Mouse (Mus musculus) MEL (cell line): ENCODE measurements at regions not wholly inside any gene's neighbourhood (a gene's known extent, or its start where the extent isn't known, plus 50 kb on each side); places are given as distances from the start of the nearest gene placed in this dataset.

Experiments used
- DNase-seq: peaks from one replicate; pipeline ENCODE4 v3.0.0; 2011; ENCODE audit warnings: low read depth, low spot score
- H3K27ac ChIP-seq: 2 replicates; pipeline ENCODE4 v1.5.1; 2012; ENCODE audit warnings: low read depth, mild to moderate bottlenecking, control low read depth, low read length, moderate library complexity; ENCODE audit not compliant: control insufficient read depth
- H3K27me3 ChIP-seq, 2 experiments: fragments of 150-350 bp in 1 of 2; sonication (generic) in 1 of 2; 2 replicates each; pipeline ENCODE4 v1.6.1; 2012; ENCODE audit warnings: low read length in 2 of 2, mild to moderate bottlenecking in 2 of 2, improper control_type of control experiment in 1 of 2, moderate library complexity in 1 of 2; ENCODE audit not compliant: insufficient read depth in 2 of 2, control insufficient read depth in 1 of 2
- H3K36me3 ChIP-seq, 2 experiments: 2 replicates each; pipeline ENCODE4 v1.6.1; 2012 to 2014; ENCODE audit warnings: low read length in 2 of 2, improper control_type of control experiment in 1 of 2, inconsistent platforms in 1 of 2, mild to moderate bottlenecking in 1 of 2; ENCODE audit not compliant: insufficient read depth in 2 of 2, control insufficient read depth in 1 of 2
- H3K4me1 ChIP-seq, 2 experiments: fragments of 150-350 bp in 1 of 2; sonication (generic) in 1 of 2; 2 replicates each; pipeline ENCODE4 v1.6.1; 2012; ENCODE audit warnings: low read length in 2 of 2, improper control_type of control experiment in 1 of 2, mild to moderate bottlenecking in 1 of 2; ENCODE audit not compliant: insufficient read depth in 2 of 2, control insufficient read depth in 1 of 2
- H3K4me3 ChIP-seq, 2 experiments: fragments of 150-350 bp in 1 of 2; sonication (generic) in 1 of 2; 2 replicates each; pipeline ENCODE4 v1.5.1; 2012; ENCODE audit warnings: low read depth in 2 of 2, low read length in 2 of 2, mild to moderate bottlenecking in 2 of 2, moderate library complexity in 2 of 2, control low read depth in 1 of 2, improper control_type of control experiment in 1 of 2; ENCODE audit not compliant: control insufficient read depth in 1 of 2, insufficient read depth in 1 of 2
- H3K79me2 ChIP-seq: 2 replicates; pipeline ENCODE4 v1.6.1; 2012; ENCODE audit warnings: mild to moderate bottlenecking, low read length, moderate library complexity; ENCODE audit not compliant: control insufficient read depth, poor library complexity, insufficient read depth
- H3K9ac ChIP-seq: 2 replicates; pipeline ENCODE4 v1.6.1; 2012; ENCODE audit warnings: low read depth, mild to moderate bottlenecking, control low read depth, low read length, moderate library complexity; ENCODE audit not compliant: control insufficient read depth, poor library complexity, severe bottlenecking
- H3K9me3 ChIP-seq: fragments of 150-350 bp; sonication (generic); replicated peaks from 2 replicates; pipeline ENCODE4 v1.6.1; 2012; ENCODE audit warnings: mild to moderate bottlenecking, low read length, improper control_type of control experiment, moderate library complexity; ENCODE audit not compliant: insufficient read depth
- CHD1 ChIP-seq: IDR thresholded peaks from 2 replicates; pipeline ENCODE4 v1.6.1; 2012; ENCODE audit warnings: low read depth, mild to moderate bottlenecking, inconsistent platforms, low read length, improper control_type of control experiment
- ELF1 ChIP-seq: IDR thresholded peaks from 2 replicates; pipeline ENCODE4 v1.6.1; 2014; ENCODE audit warnings: low read depth, mild to moderate bottlenecking, inconsistent platforms, low read length, improper control_type of control experiment, moderate library complexity
- EP300 ChIP-seq, 2 experiments: IDR thresholded peaks; 2 replicates each; pipeline ENCODE4 v1.6.1; 2011; ENCODE audit warnings: improper control_type of control experiment in 2 of 2, low read length in 2 of 2, low read depth in 1 of 2, mild to moderate bottlenecking in 1 of 2
- GABPA ChIP-seq: IDR thresholded peaks from 2 replicates; pipeline ENCODE4 v1.6.1; 2012; ENCODE audit warnings: low read depth, mild to moderate bottlenecking, inconsistent platforms, low read length, improper control_type of control experiment, moderate library complexity
- HCFC1 ChIP-seq: IDR thresholded peaks from 2 replicates; pipeline ENCODE4 v1.6.1; 2012; ENCODE audit warnings: low read depth, mild to moderate bottlenecking, inconsistent platforms, low read length, improper control_type of control experiment, moderate library complexity
- JUND ChIP-seq: IDR thresholded peaks from 2 replicates; pipeline ENCODE4 v1.6.1; 2011; ENCODE audit warnings: low read depth, mild to moderate bottlenecking, improper control_type of control experiment, low read length
- KAT2A ChIP-seq: conservative IDR thresholded peaks from 2 replicates; pipeline ENCODE4 v1.6.1; 2012; ENCODE audit warnings: low read depth, low read length, improper control_type of control experiment, inconsistent platforms
- MAX ChIP-seq: IDR thresholded peaks from 2 replicates; pipeline ENCODE4 v1.6.1; 2011; ENCODE audit warnings: low read length, improper control_type of control experiment
- MEF2A ChIP-seq: IDR thresholded peaks from 2 replicates; pipeline ENCODE4 v1.6.1; 2014; ENCODE audit warnings: low read depth, mild to moderate bottlenecking, inconsistent platforms, low read length, improper control_type of control experiment; ENCODE audit not compliant: poor library complexity, insufficient replicate concordance, severe bottlenecking; ENCODE audit errors: extremely low read depth
- MYC ChIP-seq: IDR thresholded peaks from 2 replicates; pipeline ENCODE4 v1.6.1; 2011; ENCODE audit warnings: low read depth, mild to moderate bottlenecking, low read length, improper control_type of control experiment, moderate library complexity
- NELFE ChIP-seq: IDR thresholded peaks from 2 replicates; pipeline ENCODE4 v1.6.1; 2011; ENCODE audit warnings: low read depth, low read length, improper control_type of control experiment
- NRF1 ChIP-seq: IDR thresholded peaks from 2 replicates; pipeline ENCODE4 v1.6.1; 2014; ENCODE audit warnings: low read depth, mild to moderate bottlenecking, inconsistent platforms, low read length, improper control_type of control experiment, moderate library complexity; ENCODE audit not compliant: poor library complexity, insufficient read depth, severe bottlenecking
- POLR2A ChIP-seq, 2 experiments: IDR thresholded peaks; 2 replicates each; pipeline ENCODE4 v1.6.1; 2011 to 2012; ENCODE audit warnings: low read length in 2 of 2, mild to moderate bottlenecking in 2 of 2, control low read depth in 1 of 2, improper control_type of control experiment in 1 of 2, low read depth in 1 of 2, moderate library complexity in 1 of 2; ENCODE audit not compliant: control insufficient read depth in 1 of 2, insufficient read depth in 1 of 2, poor library complexity in 1 of 2
- POLR2AphosphoS5 ChIP-seq: IDR thresholded peaks from 2 replicates; pipeline ENCODE4 v1.6.1; 2012; ENCODE audit warnings: low read depth, borderline replicate concordance, mild to moderate bottlenecking, inconsistent platforms, low read length, moderate library complexity, mixed read lengths
- SIN3A ChIP-seq: IDR thresholded peaks from 2 replicates; pipeline ENCODE4 v1.6.1; 2012; ENCODE audit warnings: low read length, improper control_type of control experiment, inconsistent platforms
- SMC3 ChIP-seq: IDR thresholded peaks from 2 replicates; pipeline ENCODE4 v1.6.1; 2011; ENCODE audit warnings: low read depth, low read length, improper control_type of control experiment
- TAL1 ChIP-seq: IDR thresholded peaks from 2 replicates; pipeline ENCODE4 v1.6.1; 2012; ENCODE audit warnings: mild to moderate bottlenecking, inconsistent platforms, low read length, moderate library complexity, mixed read lengths
- TBP ChIP-seq: IDR thresholded peaks from 2 replicates; pipeline ENCODE4 v1.8.0; 2011; ENCODE audit warnings: low read depth, low read length, improper control_type of control experiment
- USF1 ChIP-seq: IDR thresholded peaks from 2 replicates; pipeline ENCODE4 v1.6.1; 2014; ENCODE audit warnings: low read depth, mild to moderate bottlenecking, inconsistent platforms, low read length, improper control_type of control experiment, moderate library complexity
- USF2 ChIP-seq, 2 experiments: IDR thresholded peaks; 2 replicates each; pipeline ENCODE4 v1.6.1; 2011 to 2012; ENCODE audit warnings: improper control_type of control experiment in 2 of 2, low read length in 2 of 2, borderline replicate concordance in 1 of 2, inconsistent platforms in 1 of 2, low read depth in 1 of 2, mild to moderate bottlenecking in 1 of 2; ENCODE audit not compliant: insufficient read depth in 1 of 2
- ZC3H11A ChIP-seq: IDR thresholded peaks from 2 replicates; pipeline ENCODE4 v1.6.1; 2012; ENCODE audit warnings: low read depth, mild to moderate bottlenecking, inconsistent platforms, low read length, improper control_type of control experiment
- ZKSCAN1 ChIP-seq: IDR thresholded peaks from 2 replicates; pipeline ENCODE4 v1.6.1; 2012; ENCODE audit warnings: low read depth, mild to moderate bottlenecking, inconsistent platforms, low read length, improper control_type of control experiment, moderate library complexity
- ZNF384 ChIP-seq: IDR thresholded peaks from 2 replicates; pipeline ENCODE4 v1.6.1; 2012; ENCODE audit warnings: low read depth, mild to moderate bottlenecking, inconsistent platforms, low read length, improper control_type of control experiment

DNA sequence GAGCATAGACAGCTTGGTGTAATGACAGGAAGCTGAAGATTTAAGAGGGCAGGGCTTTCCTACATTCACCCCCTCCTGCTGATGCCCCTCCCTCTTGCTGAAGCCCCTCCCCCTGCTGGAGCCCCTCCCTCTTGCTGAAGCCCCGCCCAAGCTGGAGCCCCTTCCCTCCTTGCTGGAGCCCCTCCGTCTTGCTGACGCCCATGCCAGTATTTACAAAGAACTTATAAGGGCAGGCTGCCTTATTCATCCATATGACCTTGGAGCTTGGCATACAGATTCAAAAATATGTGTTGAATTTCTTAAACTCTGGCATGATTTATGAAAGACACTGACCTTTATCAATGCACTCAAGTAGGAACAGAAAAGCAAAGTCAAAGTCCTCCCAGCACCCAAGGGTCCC lies 178.5 kb upstream of the Six2 start:
- no peak overlapping the region for H3K9ac ChIP-seq
- no peak for TF ChIP-seq POLR2AphosphoS5
- TF ChIP-seq HCFC1, result no peak
- no peak for TF ChIP-seq KAT2A
- no peak for TF ChIP-seq TBP
- TF ChIP-seq MAX, result no peak
- no peak for TF ChIP-seq CHD1
- no peak for TF ChIP-seq ZKSCAN1
- TF ChIP-seq MEF2A, result no peak
- no peak for TF ChIP-seq NRF1
- TF ChIP-seq ZNF384, result no peak
- no peak for TF ChIP-seq ZC3H11A
- TF ChIP-seq USF1, result no peak
- TF ChIP-seq MYC, result no peak
- no peak for TF ChIP-seq POLR2A (IDR thresholded peaks at IDR 0.05; ENCODE audit: control insufficient read depth in 1 of 2, insufficient read depth in 1 of 2, low read depth in 1 of 2, low read length in 2 of 2, poor library complexity in 1 of 2)
- TF ChIP-seq, all 39 proteins: peak for 0
- H3K36me3 ChIP-seq, result no peaks in the 10 kb centered on the region
- H3K79me2 ChIP-seq, result no peaks in the 10 kb centered on the region
- H3K27ac ChIP-seq, result no peak overlapping the region
- H3K9me3 ChIP-seq, result no peaks in the 10 kb centered on the region
- no peaks in the 10 kb centered on the region for H3K27me3 ChIP-seq
- H3K4me1 ChIP-seq, result no peaks in the 10 kb centered on the region
- DNase-seq, result no peak
- no peak overlapping the region for H3K4me3 ChIP-seq

DNA sequence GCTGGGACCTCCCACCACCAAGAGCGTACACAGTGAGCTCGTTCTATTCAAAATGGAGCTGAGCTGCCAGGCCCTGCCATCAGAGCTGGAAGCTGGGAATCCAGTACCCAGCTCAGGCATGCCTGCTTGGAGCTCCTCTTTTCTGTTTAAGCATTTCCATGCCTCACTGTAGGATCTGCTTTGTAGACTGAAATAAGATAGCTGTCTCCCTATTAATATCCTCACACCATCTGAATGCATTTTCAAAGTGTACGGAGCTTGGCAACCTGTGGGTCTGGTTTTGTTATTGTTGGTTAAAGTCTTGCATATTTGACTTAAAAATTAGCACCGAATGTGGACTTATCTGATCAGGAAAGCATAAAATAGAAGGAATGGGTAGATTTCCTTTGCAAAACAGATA lies 177.9 kb upstream of the Six2 start:
- H3K4me1 ChIP-seq, result no peaks in the 10 kb centered on the region
- no peak overlapping the region for H3K27ac ChIP-seq
- H3K9ac ChIP-seq, result no peak overlapping the region
- H3K36me3 ChIP-seq, result no peaks in the 10 kb centered on the region
- H3K4me3 ChIP-seq, result no peak overlapping the region
- TF ChIP-seq USF2 (IDR thresholded peaks at IDR 0.05; ENCODE audit: borderline replicate concordance in 1 of 2, insufficient read depth in 1 of 2, low read depth in 1 of 2, low read length in 2 of 2), result no peak
- TF ChIP-seq GABPA, result no peak
- TF ChIP-seq SIN3A, result no peak
- TF ChIP-seq ELF1, result no peak
- TF ChIP-seq TAL1, result no peak
- TF ChIP-seq SMC3, result no peak
- no peak for TF ChIP-seq MYC
- no peak for TF ChIP-seq HCFC1
- TF ChIP-seq POLR2AphosphoS5, result no peak
- no peak for TF ChIP-seq NELFE
- TF ChIP-seq USF1, result no peak
- TF ChIP-seq EP300 (IDR thresholded peaks at IDR 0.05; ENCODE audit: low read depth in 1 of 2, low read length in 2 of 2), result no peak
- TF ChIP-seq JUND, result no peak
- TF ChIP-seq, all 39 proteins: peak for 0
- Histone ChIP-seq H3K9me3 (no peaks in the 10 kb centered on the region), H3K27me3 (no peaks in the 10 kb centered on the region), H3K79me2 (no peaks in the 10 kb centered on the region)
- no peak for DNase-seq
